Mouse (Mus musculus): ENCODE measurements around the gene Rtl9.
A peak's percentile ranks its signal among the peaks of the same experiment; 100 is the strongest.

The Rtl9 gene

GRCm38 (mm10) chrX:143099044-143099754 is at the start of gene Rtl9:
Gene Rtl9, plus strand, starts transcription at chrX:143099594.
- no peak for DNase-seq

DNA sequence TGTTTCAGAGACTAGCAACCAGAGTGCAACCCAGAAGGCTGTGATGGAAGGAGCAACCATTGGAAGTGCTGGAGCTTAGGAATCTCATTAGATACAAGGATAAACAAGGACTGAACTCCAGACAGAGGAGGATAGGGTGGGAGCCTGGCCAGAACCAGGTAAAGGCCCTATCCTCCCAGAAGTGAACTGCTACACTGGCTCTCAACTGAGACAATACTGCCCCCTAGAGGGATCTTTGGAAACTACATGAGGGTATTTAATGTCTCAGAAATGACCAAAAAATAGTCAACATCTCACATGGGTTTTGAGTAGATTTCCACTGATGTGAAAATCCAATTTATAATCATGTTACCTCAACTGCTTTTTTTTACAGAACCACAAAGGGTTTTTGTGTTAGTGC is 47.9 kb upstream of the Rtl9 start:
- no peak for DNase-seq

DNA sequence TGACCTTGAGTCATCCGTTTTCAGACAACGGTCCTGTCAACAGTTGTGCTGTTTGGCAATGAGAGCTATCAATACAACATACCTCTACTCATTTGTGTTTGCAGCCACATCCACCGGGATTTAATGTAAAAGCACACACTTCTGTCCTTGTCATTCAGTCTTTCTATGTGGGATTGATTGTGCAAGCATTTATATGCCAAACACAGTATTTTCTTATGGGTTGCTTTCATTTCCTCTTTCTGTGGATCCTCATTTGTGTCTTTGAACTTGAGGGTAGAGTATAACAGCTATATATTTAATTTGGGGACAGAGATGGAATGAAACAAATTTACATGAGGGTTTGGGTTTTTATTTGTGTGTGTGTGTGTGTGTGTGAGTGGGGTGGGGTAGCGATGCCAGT is 47.5 kb upstream of the Rtl9 start:
- DNase-seq: no peak

GRCm38 (mm10) chrX:143058829-143059228 is 40.6 kb upstream of the Rtl9 start:
- peak; percentile 41 for DNase-seq

DNA sequence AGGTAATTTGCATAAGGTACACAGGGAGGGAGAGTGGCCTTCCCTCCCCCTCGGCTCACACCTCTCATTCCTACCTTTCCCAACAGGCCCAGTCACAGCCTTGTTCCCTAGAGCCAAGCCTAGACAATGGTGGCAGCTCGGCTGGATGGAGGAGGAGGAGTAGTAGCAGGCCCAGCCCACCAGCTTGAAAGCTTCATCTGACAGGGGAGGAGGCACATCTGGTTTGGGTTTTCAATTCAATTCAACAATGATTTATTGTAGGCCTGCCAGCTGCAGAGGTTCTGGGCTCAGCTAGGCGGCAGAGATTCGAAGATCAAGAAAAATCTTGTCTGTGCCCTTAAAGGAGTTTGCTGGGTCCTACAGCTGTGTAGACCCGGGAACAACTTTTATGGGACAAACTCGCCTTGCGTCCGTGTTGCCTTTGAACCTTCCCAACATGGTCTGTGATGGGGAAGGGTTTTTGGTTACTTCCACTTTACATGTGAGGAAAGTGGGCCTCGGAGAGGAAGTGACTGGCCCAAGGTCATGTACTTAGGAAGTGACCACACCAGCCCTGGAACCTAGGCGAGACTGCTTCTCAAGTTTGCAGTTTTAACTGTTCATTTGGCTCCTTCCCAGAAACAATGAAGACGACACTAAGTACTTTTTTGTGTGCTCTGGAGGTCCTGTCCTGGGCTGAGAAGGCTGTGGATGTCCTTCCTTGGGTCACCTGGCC is 36.6 kb upstream of the Rtl9 start:
- no peak for DNase-seq

- no peak for DNase-seq
Observed at GRCm38 (mm10) chrX:143063780-143064179, 35.6 kb upstream of the Rtl9 start.

- no peak for DNase-seq
Observed at GRCm38 (mm10) chrX:143064288-143064687, 35.1 kb upstream of the Rtl9 start.

GRCm38 (mm10) chrX:143066320-143067114 is 32.9 kb upstream of the Rtl9 start:
- no peak for DNase-seq

GRCm38 (mm10) chrX:143067115-143067514 is 32.3 kb upstream of the Rtl9 start:
- no peak for DNase-seq

DNA sequence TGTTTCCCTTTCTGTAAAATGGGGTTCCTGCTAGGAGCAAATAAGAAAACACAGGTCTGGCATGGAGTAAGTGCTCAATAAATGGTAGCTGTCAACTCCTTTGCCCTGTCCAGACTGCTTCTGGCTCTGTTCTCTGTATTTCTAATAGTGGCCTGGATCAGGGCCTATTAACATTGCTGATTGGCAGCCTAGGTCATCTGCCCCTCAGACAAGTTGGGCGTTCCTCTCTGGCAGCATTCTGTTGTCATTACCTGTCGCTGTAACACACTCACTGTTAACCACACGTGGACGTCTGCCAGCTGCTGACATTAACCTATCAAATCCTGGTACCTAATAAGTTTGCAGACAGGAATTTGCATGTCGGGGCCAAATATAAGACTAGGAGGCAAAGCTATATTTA is 31.8 kb upstream of the Rtl9 start:
- no peak for DNase-seq

DNA sequence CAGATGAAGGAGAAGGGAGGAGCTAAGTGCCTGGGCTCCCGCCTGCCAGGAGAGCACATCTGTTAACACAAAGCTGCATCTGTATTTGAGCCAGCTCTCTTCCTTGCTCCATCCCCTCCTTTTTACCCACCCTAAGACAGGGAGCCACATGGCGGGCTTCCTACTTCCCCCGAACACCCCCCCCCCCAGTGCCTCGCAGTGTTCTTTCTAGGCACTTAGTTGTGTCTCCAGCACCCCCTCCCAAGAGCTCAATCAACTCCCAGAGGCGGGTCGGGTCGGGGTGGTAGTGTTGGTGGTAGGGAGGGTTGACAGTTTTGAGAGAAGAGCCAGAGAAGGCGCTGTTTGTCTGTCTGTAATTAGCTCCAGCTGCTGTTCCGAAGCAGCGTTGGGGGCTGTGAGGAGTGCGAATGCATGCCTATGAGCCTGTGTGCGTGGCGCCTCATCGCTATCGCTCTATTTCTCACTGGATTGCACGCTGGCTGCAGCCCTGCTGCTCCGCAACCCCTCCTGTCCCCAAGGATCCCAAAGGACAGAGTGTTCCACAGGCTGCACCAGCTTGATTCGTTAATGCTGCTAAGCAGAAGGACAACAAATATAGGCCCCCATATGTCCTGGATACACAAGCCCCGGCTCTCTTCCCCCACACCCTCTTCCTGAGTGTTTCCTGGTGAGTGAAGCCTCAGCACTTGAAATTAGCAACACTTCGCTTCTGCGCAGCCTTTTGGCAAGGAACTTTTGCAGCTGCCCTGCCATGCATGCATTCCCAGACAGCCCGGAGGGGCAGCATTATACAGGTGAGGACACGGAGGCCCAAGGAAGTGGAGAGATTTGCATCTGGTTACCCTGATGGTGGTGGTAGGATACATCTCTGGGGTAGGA is 18.7 kb upstream of the Rtl9 start:
- no peak for DNase-seq

DNA sequence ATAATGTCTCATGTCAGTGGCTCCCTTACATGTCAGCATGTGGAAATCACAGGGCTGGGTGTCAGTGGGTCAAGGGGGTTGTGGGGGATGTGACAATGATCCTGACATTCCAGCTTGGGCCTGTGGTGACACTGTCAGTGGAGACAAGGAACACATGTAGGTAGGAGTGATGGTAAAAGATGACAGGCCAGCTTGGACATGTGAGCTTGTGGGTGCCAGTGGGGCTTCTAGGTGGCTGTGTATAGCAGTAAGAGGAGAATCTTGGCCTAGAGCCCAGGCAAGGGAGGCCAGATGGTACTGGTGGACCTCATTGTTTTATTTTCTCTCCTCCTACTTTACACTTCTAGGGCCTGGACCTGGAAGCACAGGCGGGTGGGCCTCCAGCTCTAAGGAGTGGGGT is 16.7 kb upstream of the Rtl9 start:
- DNase-seq: no peak

- DNase-seq: no peak
Observed at GRCm38 (mm10) chrX:143088225-143088624, 11.2 kb upstream of the Rtl9 start.

- DNase-seq: no peak
Observed at GRCm38 (mm10) chrX:143090904-143091588, 8.3 kb upstream of the Rtl9 start.

GRCm38 (mm10) chrX:143097551-143097950 is 1.8 kb upstream of the Rtl9 start:
- no peak for DNase-seq

DNA sequence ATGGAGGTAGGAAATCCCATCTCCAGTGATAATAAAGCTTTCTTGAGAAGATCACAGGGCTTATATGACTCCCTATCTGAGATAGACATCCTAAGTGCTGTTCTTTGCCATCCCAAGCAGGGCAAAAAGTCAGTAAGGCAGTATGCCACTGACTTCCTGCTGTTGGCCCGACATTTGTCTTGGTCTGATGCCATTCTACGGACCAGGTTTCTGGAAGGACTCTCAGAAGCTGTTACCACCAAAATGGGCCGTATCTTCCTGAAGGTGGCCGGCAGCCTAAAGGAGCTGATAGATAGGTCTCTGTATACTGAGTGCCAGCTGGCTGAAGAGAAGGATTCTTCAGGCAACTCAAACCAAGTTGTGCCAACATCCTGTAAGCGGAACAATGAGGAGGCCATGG is 3.8 kb downstream of the Rtl9 start:
- no peak for DNase-seq

GRCm38 (mm10) chrX:143105866-143106265 is 6.5 kb downstream of the Rtl9 start:
- no peak for DNase-seq

DNA sequence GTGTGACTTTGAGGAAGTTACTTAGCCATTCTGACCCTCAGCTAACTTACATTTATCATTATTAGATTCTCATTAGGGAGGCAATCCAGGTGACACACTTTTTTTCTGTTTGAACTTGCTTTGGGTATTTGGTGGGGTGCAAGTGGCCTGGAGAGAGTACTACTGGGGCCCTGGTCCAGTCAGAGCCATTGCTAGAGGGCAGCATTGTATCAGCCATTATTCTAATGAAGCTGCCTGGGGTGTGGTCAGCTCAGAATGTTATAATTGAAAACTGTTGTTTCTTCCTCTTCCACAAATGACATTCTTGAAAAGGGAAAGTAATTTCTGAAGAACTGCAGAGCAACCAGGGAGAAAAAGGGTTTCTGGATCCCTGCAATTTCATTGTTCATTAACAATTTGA is 13.2 kb downstream of the Rtl9 start:
- DNase-seq: no peak

All from layer of hippocampus, adult 9-11 months (tissue).